Mouse (Mus musculus): ENCODE results near the gene Ifnar1.

The Ifnar1 gene

GRCm38 (mm10) chr16:91461066-91461638, 23.9 kb upstream of the Ifnar1 start:
- peak; percentile 72 for DNase-seq (ENCODE audit: low read depth, low spot score)

- DNase-seq (ENCODE audit: low read depth, low spot score), result no peak
These were observed 23.3 kb upstream of the Ifnar1 start for GRCm38 (mm10) chr16:91461773-91462181.

- DNase-seq (ENCODE audit: low read depth, low spot score), result no peak
These were observed 22.4 kb upstream of the Ifnar1 start for GRCm38 (mm10) chr16:91462644-91463043.

GRCm38 (mm10) chr16:91463400-91463799, 21.6 kb upstream of the Ifnar1 start:
- no peak for DNase-seq (ENCODE audit: low read depth, low spot score)

- peak; percentile 39 for DNase-seq (ENCODE audit: low read depth, low spot score)
These were observed 21.1 kb upstream of the Ifnar1 start for GRCm38 (mm10) chr16:91463836-91464400.

- peak; percentile 94 for DNase-seq (ENCODE audit: low read depth, low spot score)
These were observed 20.2 kb upstream of the Ifnar1 start for GRCm38 (mm10) chr16:91464594-91465504.

- DNase-seq (ENCODE audit: low read depth, low spot score), result peak; percentile 47
These were observed 19.4 kb upstream of the Ifnar1 start for GRCm38 (mm10) chr16:91465505-91466240.

- DNase-seq (ENCODE audit: low read depth, low spot score), result peak; percentile 85
These were observed 18.5 kb upstream of the Ifnar1 start for GRCm38 (mm10) chr16:91466566-91466965.

GRCm38 (mm10) chr16:91470470-91470869, 14.6 kb upstream of the Ifnar1 start:
- peak; percentile 58 for DNase-seq (ENCODE audit: low read depth, low spot score)

GRCm38 (mm10) chr16:91471481-91471880, 13.6 kb upstream of the Ifnar1 start:
- DNase-seq (ENCODE audit: low read depth, low spot score), result no peak

GRCm38 (mm10) chr16:91475753-91476152, 9.3 kb upstream of the Ifnar1 start:
- peak; percentile 91 for DNase-seq (ENCODE audit: low read depth, low spot score)

GRCm38 (mm10) chr16:91478067-91478466, 7.0 kb upstream of the Ifnar1 start:
- no peak for DNase-seq (ENCODE audit: low read depth, low spot score)

- no peak for DNase-seq (ENCODE audit: low read depth, low spot score)
These were observed 4.5 kb upstream of the Ifnar1 start for GRCm38 (mm10) chr16:91480517-91480916.

- no peak for DNase-seq (ENCODE audit: low read depth, low spot score)
These were observed 651 bp upstream of the Ifnar1 start for GRCm38 (mm10) chr16:91484387-91484786.

GRCm38 (mm10) chr16:91485841-91486240, 803 bp downstream of the Ifnar1 start:
- DNase-seq (ENCODE audit: low read depth, low spot score), result peak; percentile 41

GRCm38 (mm10) chr16:91488066-91488465, 3.0 kb downstream of the Ifnar1 start:
- DNase-seq (ENCODE audit: low read depth, low spot score), result no peak

GRCm38 (mm10) chr16:91490897-91491296, 5.9 kb downstream of the Ifnar1 start:
- peak; percentile 82 for DNase-seq (ENCODE audit: low read depth, low spot score)

- no peak for DNase-seq (ENCODE audit: low read depth, low spot score)
These were observed 6.4 kb downstream of the Ifnar1 start for GRCm38 (mm10) chr16:91491473-91491872.

- DNase-seq (ENCODE audit: low read depth, low spot score), result no peak
These were observed 10.5 kb downstream of the Ifnar1 start for GRCm38 (mm10) chr16:91495501-91495900.

- DNase-seq (ENCODE audit: low read depth, low spot score), result no peak
These were observed 11.2 kb downstream of the Ifnar1 start for GRCm38 (mm10) chr16:91496206-91496605.

- DNase-seq (ENCODE audit: low read depth, low spot score), result no peak
These were observed 11.7 kb downstream of the Ifnar1 start for GRCm38 (mm10) chr16:91496766-91497165.

GRCm38 (mm10) chr16:91498041-91498440, 13.0 kb downstream of the Ifnar1 start:
- no peak for DNase-seq (ENCODE audit: low read depth, low spot score)
